Mouse (Mus musculus): ENCODE results near the gene Ctnnd2.

Ctnnd2 gene

GRCm38 (mm10) chr15:30646501-30647431, 474.4 kb downstream of the Ctnnd2 start:
- no peak for DNase-seq (ENCODE audit: low spot score in 2 of 2)

DNA sequence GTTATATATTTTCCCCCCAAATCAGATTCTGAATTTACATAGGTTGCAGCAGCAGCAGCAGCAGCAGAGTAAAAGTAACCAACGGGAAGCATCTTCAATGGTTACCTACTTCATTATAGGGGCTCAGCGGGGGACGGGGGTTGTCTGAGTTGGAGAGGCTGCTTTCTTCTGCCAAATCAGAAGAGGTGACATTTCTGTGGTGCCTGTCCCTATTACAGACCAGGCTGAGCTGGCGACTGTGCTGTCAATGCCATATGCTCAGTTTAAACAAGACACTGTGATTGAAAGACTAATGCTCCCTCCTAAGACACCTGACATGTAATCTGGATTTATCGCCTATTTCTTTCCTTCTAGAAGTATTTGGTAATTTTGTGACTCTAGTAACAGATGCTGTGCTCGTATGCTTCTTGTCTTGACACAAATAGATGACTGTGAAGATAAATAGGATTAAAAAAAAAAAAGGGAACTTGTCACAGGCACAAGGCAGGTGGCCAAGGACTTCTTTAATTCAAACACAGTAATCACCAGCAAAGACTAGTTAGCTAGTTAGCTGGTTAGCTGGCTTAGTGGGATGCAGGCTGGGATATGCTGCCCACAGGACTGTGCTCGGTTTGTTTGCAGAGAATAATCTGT, 475.4 kb downstream of the Ctnnd2 start:
- DNase-seq (ENCODE audit: low spot score in 2 of 2) = no peak

DNA sequence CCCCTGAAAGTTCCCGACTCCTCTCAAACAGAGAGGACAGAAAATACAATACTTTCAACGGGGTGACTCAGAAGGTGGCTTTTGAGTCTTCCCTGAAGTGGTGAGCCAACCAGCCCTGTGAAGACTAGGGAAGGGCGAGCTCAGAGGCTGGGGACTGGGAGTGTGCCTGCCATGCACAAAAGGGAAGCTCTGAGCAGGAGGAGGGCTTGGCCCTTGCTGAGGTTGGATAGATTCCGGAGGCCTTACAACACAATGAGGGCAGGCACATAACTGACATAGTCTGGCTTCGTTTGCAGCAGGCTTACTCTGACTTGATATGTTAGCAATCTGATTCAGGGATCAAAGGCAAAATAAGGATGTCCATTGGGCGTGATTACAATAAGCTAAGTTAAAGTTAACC, 477.6 kb downstream of the Ctnnd2 start:
- DNase-seq (ENCODE audit: low spot score in 2 of 2) = no peak

GRCm38 (mm10) chr15:30655433-30655832, 483.0 kb downstream of the Ctnnd2 start:
- no peak for DNase-seq (ENCODE audit: low spot score in 2 of 2)

GRCm38 (mm10) chr15:30657588-30657987, 485.2 kb downstream of the Ctnnd2 start:
- DNase-seq (ENCODE audit: low spot score in 2 of 2) = no peak

- DNase-seq (ENCODE audit: low spot score in 2 of 2) = no peak
Observed at GRCm38 (mm10) chr15:30660539-30661149, 488.3 kb downstream of the Ctnnd2 start.

- DNase-seq (ENCODE audit: low spot score in 2 of 2) = no peak
Observed at GRCm38 (mm10) chr15:30661689-30662422, 489.5 kb downstream of the Ctnnd2 start.

- no peak for DNase-seq (ENCODE audit: low spot score in 2 of 2)
Observed at GRCm38 (mm10) chr15:30667819-30668587, 495.6 kb downstream of the Ctnnd2 start.

DNA sequence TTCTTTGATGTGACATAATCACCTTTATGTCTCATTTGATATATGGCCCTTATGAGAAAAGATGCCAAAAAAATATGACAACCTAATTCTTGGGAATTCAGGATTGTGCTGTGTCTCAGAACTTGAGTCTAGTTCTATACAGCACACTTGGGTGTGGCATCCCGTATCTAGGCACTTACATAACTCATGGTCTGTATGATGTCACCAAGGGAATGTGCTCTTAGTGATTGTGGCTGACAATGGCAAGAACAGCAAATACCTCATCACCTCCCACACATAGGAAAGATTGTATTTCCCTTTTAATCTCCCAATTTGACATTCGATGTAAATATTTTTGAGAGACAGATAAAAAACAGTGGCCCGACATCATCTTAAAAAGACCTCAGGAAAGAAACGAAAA, 509.5 kb downstream of the Ctnnd2 start:
- no peak for DNase-seq (ENCODE audit: low spot score in 2 of 2)

DNA sequence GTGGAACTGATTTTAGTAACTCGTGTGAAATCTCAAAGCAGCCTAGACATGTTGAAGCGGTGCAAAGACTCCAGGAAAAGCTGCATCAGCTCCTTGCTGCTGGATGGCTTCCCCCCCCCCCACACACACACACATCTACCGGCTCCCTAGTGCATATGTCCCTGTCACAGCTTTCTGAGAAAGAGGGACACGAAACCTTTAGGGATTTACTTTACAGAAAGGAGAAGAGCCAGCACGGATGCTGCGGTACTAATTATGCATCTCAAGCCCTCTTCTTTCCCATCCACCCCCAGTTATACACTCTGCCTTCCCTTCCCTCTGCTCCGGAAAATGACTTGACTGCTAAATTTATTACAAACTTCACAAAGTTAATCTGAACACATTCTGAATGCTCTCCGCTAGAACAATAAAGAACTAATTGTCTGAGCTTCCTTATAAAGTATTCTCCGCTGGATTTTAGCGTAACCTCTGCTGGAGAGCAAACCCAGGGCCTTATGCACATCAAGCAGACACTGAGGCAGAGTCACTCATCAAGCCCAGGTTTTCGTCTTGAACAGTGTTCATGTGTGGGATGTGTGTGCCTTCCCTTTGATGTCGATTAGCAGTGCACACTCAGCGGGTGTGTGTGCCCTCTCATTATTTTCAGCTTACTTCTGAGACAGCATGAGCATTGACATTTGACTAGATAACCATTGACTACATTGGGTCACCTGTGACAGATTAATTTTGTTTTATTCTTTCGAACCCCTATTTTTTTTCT, 510.1 kb downstream of the Ctnnd2 start:
- no peak for DNase-seq (ENCODE audit: low spot score in 2 of 2)

- no peak for DNase-seq (ENCODE audit: low spot score in 2 of 2)
Observed at GRCm38 (mm10) chr15:30686206-30687101, 514.1 kb downstream of the Ctnnd2 start.

DNA sequence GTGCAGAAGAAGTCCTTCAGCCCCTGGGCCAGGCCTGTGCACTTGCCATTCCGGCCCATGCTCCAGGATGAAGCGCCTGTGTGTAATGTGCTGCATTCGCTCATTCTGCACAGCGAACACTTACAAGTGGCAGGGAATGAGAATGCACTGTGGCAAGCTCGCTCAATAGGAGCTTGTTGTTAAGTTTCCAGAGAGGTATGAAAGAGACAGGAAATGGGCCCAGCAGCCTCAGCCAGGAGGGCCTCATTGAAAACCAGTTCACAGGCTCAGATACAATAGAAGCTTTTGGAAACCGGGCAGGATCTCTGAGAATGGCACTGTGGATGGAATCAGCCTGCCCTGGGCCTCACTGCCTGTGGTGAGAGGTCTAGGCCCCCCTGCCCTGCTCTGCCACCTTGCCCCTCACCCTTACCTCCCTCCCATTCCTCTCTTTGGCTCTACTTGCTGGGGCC, 521.4 kb downstream of the Ctnnd2 start:
- DNase-seq (ENCODE audit: low spot score in 2 of 2) = no peak

DNA sequence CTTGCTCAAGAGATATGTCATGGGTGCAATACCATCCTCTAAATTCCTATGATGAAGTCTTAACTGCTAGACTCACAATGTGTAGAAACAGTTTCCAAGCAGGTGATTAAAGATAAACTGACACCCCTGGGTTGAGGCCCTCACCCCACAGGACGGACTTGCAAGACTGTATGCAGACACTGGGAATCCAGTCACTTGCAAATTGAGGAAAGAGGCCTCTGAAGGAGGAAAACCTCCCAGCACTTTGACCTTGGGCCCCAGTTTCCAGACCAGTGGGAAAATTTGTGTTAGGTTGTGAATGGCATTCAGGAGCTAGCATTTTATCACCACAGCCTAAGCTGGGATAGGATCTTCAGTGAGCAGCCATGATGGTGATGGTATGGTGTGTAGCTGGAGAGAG, 521.9 kb downstream of the Ctnnd2 start:
- DNase-seq (ENCODE audit: low spot score in 2 of 2) = no peak

GRCm38 (mm10) chr15:30695859-30696258, 523.5 kb downstream of the Ctnnd2 start:
- no peak for DNase-seq (ENCODE audit: low spot score in 2 of 2)

DNA sequence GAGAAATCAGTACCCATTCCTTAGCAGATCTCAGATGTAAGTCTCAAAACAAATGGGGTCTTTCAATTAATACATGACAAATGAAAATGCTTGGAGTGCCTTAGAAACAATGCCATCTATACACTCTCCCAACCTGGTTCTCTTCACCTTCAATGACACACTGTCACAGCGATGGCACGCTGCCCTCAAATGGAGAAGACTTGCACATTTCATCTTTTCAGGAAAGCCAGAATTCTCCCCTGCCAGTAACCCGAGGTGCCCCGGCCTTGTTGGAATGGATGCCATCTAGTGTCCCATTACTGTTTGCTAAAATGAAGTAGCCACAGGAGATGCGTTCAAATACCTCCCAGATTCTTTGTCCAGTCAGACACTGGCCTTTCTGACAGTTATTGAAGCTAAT, 525.0 kb downstream of the Ctnnd2 start:
- DNase-seq (ENCODE audit: low spot score in 2 of 2) = no peak

GRCm38 (mm10) chr15:30700762-30701161, 528.4 kb downstream of the Ctnnd2 start:
- DNase-seq (ENCODE audit: low spot score in 2 of 2) = no peak

DNA sequence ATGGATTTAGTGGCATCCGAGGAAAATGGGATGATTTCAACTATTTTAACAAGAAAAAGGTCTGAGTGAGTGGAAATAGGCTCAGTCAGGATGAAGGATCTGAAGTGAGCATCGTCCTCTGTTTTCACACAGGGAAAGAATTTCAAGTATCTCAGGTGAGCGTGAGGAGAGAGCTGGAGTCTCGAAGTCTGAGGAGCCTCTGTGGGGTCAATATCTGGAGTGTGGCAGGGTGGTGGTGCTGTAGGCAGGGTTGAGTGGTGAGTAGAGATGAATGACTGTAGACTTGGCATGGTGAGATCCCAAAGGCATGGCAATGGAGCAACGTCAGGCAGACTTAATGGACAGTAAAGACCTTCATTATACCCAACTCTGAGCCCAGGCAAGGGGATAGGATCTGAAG, 529.2 kb downstream of the Ctnnd2 start:
- no peak for DNase-seq (ENCODE audit: low spot score in 2 of 2)

GRCm38 (mm10) chr15:30709026-30709753, 536.8 kb downstream of the Ctnnd2 start:
- DNase-seq (ENCODE audit: low spot score in 2 of 2) = no peak

DNA sequence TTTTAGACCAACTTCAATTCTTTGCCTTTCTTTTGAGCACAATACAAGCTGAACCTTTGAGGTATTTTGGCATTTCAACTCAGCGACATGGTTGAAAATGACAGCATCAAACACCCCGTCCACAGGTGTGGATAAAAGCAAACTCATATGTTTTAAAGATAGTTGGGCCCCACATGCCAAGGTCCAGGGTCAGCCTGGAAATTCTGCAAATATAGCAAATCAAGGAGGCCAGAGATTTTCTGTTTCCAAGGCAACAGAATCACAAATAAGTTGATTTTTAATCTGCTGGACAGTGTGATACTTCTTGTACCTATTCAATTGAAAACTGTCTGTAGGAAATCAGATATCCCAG, 537.3 kb downstream of the Ctnnd2 start:
- DNase-seq (ENCODE audit: low spot score in 2 of 2) = no peak

Data from spleen, postnatal 14 days (tissue).